Mouse (Mus musculus): ENCODE results near the gene Gucy2g. TPM values are rescaled to one million over a fixed set of nuclear protein-coding genes. Genes with fewer than 3 reads are reported as not detected.

Gucy2g gene
- not detected for total RNA-seq (2022)

DNA sequence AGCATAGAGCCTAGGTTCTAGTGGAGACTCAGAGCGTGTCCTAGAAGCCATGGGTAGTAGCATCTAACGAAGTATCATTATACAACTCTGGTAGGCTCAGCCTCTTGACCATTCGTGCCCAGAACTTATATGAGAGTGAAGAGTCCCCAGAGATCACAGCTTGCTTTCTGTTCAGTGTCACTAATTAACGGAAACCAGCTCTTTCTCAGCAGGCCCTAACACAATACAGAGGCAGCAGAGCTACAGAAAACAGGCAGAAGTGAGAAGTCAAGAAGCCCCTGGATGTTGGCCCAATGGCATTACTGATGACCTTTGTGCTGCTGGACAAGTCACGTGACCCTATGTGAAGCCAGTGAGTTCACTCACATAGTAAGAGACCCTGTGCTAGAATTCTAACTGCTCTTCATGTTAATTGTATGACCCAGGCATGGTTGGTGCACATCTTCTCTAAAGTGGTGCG is at the start of gene Gucy2g:
TSS of gene Gucy2g (minus strand) at position 51 of the 460 bp plus-strand sequence.
- no peak for DNase-seq

GRCm38 (mm10) chr19:55288974-55289373 is 47.9 kb upstream of the Gucy2g start:
- no peak for DNase-seq

DNA sequence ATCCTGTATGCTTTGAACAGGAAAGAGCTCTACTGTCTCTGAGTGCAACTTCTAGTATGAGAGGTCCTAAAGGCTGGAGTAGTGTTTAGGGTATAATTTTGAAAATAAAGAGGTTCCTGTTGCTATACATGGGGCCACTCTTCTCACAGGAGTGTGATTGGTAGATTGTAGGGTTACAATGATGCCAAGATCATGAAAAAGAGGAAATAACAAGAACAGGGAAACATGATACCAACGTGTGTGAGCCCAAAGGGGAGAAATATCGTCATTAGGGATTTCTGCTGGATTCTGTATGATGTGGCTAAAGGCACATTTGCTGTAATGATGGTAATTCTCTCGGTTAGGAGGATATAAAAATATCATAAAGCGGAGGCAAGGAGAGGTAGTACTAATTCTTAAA is 45.0 kb upstream of the Gucy2g start:
- DNase-seq = no peak

GRCm38 (mm10) chr19:55284093-55284492 is 43.1 kb upstream of the Gucy2g start:
- no peak for DNase-seq

DNA sequence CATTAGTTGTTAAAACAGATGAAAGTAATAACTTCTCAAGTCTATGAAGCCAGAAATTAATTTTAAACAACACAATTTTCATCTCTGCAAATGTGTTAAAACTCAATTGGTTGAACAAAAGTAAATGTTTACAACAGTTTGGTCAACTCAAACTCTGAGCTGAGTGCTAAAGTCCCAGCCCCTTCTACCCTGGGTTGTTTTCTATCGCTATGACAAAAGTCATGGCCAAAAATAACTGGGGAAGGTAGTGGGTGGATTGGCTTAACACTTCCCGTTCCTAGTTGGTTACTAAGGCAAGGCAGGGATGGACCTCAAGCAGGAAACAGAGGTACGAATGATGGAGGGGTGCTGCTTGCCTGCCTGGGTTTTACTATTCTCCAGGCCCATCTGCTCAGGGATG is 35.7 kb upstream of the Gucy2g start:
- DNase-seq = no peak

- DNase-seq = no peak
Measured at GRCm38 (mm10) chr19:55276100-55276499, 35.1 kb upstream of the Gucy2g start.

DNA sequence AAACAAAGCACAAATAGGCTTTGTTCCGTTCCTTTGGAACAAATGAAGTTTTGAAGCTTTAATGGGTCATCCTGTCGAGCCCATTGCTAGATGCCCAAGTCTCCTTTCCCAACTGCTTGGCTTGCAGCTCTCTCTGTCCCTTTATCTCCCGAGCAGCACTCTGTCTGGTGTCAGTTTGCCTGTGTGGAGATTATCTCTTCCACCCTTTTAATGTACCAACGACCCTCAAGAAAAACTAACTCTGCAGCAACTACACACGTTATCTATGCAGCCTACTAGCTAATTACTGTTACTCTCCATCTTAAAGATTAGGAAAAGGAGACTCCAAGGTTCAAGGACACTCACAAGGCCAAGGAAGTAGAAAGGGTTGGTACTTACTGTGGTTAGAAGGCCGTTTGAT is 32.3 kb upstream of the Gucy2g start:
- no peak for DNase-seq

GRCm38 (mm10) chr19:55271448-55271847 is 30.4 kb upstream of the Gucy2g start:
- no peak for DNase-seq

DNA sequence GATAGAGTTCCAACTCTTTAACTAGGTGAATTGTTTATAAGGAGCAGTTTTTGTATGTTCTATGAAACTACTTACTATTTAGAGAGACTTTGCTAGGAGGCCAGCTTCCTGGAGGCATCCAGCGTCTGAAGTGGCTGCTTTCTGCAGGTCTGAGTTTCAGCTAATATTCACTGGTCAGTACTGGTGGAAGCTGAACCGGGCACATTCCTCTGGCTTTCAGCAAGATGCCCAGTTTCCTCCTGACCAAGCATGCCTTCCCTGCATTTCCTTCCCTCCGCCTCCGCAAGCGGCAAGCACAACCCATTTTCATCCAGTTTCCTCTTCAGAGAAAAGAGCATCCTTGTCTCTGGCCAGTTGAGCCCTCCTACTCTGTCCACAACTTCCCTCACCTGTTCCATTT is 28.0 kb upstream of the Gucy2g start:
- no peak for DNase-seq

- DNase-seq = no peak
Measured at GRCm38 (mm10) chr19:55268150-55268549, 27.1 kb upstream of the Gucy2g start.

DNA sequence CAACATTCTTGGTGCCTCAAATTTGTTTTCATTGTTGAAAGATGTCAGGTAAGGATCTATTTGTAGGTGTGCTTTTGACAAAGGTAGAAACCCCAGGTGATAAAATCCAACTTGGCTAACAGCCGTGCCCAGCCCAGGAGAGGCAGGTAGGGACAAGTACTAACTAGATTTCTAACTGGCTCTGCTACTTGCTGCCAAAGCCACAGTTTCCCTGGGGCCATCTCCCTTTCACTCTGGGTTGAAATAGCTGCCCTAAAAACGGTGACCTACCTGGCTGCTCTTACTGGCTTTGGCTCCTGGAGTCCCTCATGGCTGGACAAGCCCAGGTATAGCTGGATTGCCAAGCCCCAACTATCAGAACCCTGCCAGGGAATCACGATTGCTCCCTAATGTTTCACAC is 25.8 kb upstream of the Gucy2g start:
- no peak for DNase-seq

GRCm38 (mm10) chr19:55265269-55265668 is 24.2 kb upstream of the Gucy2g start:
- no peak for DNase-seq

DNA sequence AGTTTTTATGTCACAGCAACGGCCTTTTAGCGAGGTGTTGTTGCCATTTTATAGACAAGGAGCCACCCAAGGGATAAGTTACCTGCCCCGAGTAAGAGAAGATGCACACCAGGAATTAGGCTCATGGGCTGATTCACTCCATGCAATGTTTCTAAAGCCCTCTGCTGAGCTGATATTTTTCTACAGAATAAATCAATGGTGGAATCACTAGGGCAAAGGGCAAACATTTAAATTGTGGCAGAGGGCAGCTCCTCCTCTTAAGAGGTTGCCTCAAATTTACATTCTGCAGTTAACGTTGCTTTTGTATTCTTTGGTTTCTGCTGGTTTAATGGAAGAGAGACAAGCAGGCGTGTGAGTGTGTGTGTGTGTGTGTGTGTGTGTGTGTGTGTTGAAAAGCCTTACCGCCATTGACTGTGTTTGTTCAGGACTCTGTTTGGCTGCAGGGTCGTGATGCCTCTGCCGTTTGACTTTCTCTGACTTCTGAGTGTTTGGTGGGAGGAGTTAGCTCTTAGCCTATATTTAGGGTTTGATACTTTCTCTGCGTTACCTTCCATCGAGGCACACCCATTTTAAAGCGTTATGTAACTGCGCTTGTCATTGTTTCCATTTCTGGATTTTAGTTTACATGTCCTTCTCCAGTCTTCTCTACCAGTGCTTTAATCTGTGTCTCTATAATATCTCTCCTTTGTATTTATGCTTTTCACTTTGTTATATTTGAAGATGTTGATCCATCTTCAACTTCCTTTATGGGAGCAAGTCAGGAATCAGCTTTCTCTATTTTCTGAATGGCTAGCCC is 19.6 kb upstream of the Gucy2g start:
- DNase-seq = no peak

DNA sequence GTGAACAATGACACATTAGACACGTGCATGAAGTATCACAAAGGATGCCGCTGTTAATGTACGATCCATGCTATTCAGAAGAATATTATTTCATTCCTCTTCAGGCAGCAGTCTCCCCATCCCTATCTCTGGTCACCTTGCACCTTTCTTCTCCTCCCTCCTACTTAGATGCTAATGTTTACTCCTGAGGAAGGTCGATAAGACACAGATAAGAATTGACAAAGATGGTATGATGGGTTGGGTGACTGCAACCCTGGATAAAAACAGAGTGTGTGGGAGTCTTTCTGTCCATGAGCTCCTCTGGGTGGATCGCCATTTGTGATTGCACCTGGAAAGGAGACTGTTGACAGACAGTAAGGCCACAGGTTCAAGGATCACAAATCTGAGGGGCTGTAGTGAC is 17.5 kb upstream of the Gucy2g start:
- no peak for DNase-seq

DNA sequence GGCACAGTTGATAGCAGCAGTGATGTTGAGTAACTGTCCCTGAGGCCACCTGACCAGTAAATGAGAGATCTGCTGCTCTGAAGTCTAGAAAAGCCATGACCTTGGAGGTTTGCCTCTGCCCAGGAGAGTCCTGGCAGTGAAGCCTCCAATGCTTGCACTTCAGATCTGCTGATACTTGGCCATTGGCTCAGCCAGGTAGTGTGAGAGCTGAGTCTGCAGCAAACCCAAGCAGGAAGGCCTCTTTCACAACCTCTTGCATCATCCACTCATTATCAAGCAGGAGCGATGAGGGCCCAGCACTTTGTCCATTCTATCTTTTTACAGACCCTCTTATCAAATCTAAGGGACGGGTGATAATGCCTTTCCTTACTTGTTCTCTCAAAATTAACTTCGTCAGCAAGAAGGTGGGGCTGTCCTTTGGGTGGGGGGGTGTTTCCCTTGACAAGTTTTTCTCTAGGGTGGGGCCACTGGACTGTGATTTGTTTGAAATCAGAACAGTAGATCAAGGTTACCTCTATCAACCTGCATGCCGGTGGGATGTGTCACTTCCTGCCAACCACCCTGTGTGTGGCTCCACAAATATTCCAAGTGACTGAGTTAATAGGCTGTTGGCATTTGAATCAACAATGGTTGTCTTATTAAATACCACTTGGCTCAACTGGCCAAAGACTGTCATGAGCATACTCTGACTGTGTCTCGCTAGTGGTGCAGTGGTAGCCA is 16.8 kb upstream of the Gucy2g start:
- DNase-seq = peak; percentile 28

- no peak for DNase-seq
Measured at GRCm38 (mm10) chr19:55256156-55256555, 15.1 kb upstream of the Gucy2g start.

GRCm38 (mm10) chr19:55254513-55255016 is 13.5 kb upstream of the Gucy2g start:
- DNase-seq = no peak

GRCm38 (mm10) chr19:55253570-55254441 is 12.8 kb upstream of the Gucy2g start:
- DNase-seq = peak; percentile 58

DNA sequence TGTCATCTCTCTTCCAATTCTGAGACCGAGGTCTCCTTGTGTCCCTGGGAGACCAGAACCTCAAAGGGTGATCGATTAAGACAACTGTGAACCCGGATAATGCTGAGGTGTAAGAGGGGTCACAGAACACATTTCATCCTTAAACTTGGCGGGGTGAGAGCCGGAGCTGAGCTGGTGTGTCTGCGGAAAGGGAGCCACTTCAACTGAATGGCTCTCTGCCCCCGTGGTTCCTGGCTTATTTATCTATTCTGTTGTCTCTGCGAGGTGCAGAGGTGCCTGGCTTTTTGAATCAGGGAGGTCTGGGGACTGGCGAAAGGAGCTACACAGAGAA is 12.2 kb upstream of the Gucy2g start:
- DNase-seq = no peak

GRCm38 (mm10) chr19:55251383-55252124 is 10.5 kb upstream of the Gucy2g start, which contains the start of gene Acsl5:
Gene Acsl5 (plus strand): TSS chr19:55251938.
- no peak for DNase-seq

DNA sequence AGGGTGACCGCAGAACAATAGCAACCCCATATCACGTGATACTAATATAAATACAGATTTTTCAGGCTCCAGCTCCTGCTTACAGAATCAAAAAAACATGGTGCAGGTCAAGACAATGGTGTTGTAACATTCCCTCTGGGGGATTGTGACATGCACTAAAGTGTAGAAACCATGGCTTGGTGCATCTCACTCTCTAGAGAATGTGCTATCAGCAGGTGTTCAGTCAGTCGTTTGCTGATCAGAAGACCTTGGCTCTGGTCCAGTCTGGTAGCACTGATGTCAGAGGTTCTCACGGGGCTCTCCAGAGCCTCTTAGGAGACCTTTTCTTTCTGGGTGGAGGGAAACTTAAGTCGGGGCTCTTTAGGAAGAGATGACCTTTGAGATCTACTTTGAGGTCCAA is 9.4 kb upstream of the Gucy2g start:
- no peak for DNase-seq

GRCm38 (mm10) chr19:55247991-55248520 is 7.0 kb upstream of the Gucy2g start:
- no peak for DNase-seq
